Mouse (Mus musculus): ENCODE results near the gene Masp2. TPM values are rescaled to one million over a fixed set of nuclear protein-coding genes. Genes with fewer than 3 reads are reported as not detected.

Gene Masp2
- polyA plus RNA-seq (2014; fragmentation: Nextera tagmentation; extraction: Ambion mirVana) = 0.51 and 1.00 TPM in 2 replicates

- H3K9me3 ChIP-seq (ENCODE audit: control insufficient read depth, low read length) = no peaks in the 10 kb centered on the region
- H3K36me3 ChIP-seq (ENCODE audit: control insufficient read depth, insufficient read depth, low read length) = peaks cover 8% of the 10 kb centered on the region; the same call in 1 of the 2 replicates
- no peaks in the 10 kb centered on the region for H3K27me3 ChIP-seq (ENCODE audit: control insufficient read depth, insufficient read depth, low read length)
- H3K9ac ChIP-seq (replicated peaks; ENCODE audit: low read length) = no peak within 1 kb of the TSS
- H3K27ac ChIP-seq (replicated peaks; ENCODE audit: low read depth, low read length) = no peak within 1 kb of the TSS
- DNase-seq (no peak), ATAC-seq (ENCODE audit: low FRiP score, low TSS enrichment) (no peak)
- no peak within 1 kb of the TSS for H3K4me3 ChIP-seq (replicated peaks; ENCODE audit: low read depth, low read length)
- H3K4me1 ChIP-seq (ENCODE audit: control insufficient read depth, insufficient read depth, low read length) = no peaks in the 10 kb centered on the region
- H3K4me2 ChIP-seq (ENCODE audit: low read length) = no peak within 1 kb of the TSS
- 91% methylated on average over 14 of the region's 14 CpGs for WGBS
Measured at GRCm38 (mm10) chr4:148602357-148603120, at the start of gene Masp2. Gene Masp2, plus strand, starts transcription at chr4:148602554.

GRCm38 (mm10) chr4:148557766-148558165 lies 44.6 kb upstream of the Masp2 start:
- H3K27ac ChIP-seq (replicated peaks; ENCODE audit: low read depth, low read length) = peak overlapping the region; percentile 96
- peak overlapping the region; percentile 93 for H3K9ac ChIP-seq (replicated peaks; ENCODE audit: low read length)
- DNase-seq (no peak), ATAC-seq (ENCODE audit: low FRiP score, low TSS enrichment) (0 out of 2 replicates have a peak, but pooled peaks have one; percentile 29)
- 34% methylated on average over 6 of the region's 6 CpGs for WGBS
- peak overlapping the region; percentile 63 for H3K4me3 ChIP-seq (replicated peaks; ENCODE audit: low read depth, low read length)
- H3K9me3 ChIP-seq (ENCODE audit: control insufficient read depth, low read length) = no peaks in the 10 kb centered on the region
- peak overlapping the region; percentile 66 for H3K4me2 ChIP-seq (ENCODE audit: low read length)
- H3K4me1 ChIP-seq (ENCODE audit: control insufficient read depth, insufficient read depth, low read length) = peaks cover 3% of the 10 kb centered on the region; the same call in 1 of the 2 replicates
- no peaks in the 10 kb centered on the region for H3K27me3 ChIP-seq (ENCODE audit: control insufficient read depth, insufficient read depth, low read length)
- H3K36me3 ChIP-seq (ENCODE audit: control insufficient read depth, insufficient read depth, low read length) = peaks cover 72% of the 10 kb centered on the region

GRCm38 (mm10) chr4:148558297-148559000 lies 43.9 kb upstream of the Masp2 start, which contains the start of gene Exosc10:
Gene Exosc10, plus strand, starts transcription at chr4:148558429.
- DNase-seq (peak; percentile 96), ATAC-seq (ENCODE audit: low FRiP score, low TSS enrichment) (peak; percentile 95)
- under 1% methylated on average over 62 of the region's 63 CpGs for WGBS
- Histone ChIP-seq H3K4me3 (replicated peaks; ENCODE audit: low read depth, low read length) (peak within 1 kb of the TSS; percentile 63), H3K9ac (replicated peaks; ENCODE audit: low read length) (peak within 1 kb of the TSS; percentile 93), H3K27ac (replicated peaks; ENCODE audit: low read depth, low read length) (peak within 1 kb of the TSS; percentile 96), H3K36me3 (ENCODE audit: control insufficient read depth, insufficient read depth, low read length) (peaks cover 72% of the 10 kb centered on the region), H3K9me3 (ENCODE audit: control insufficient read depth, low read length) (no peaks in the 10 kb centered on the region), H3K27me3 (ENCODE audit: control insufficient read depth, insufficient read depth, low read length) (no peaks in the 10 kb centered on the region), H3K4me2 (ENCODE audit: low read length) (peak within 1 kb of the TSS; percentile 66), H3K4me1 (ENCODE audit: control insufficient read depth, insufficient read depth, low read length) (peaks cover 3% of the 10 kb centered on the region; the same call in 1 of the 2 replicates)

- Histone ChIP-seq H3K9ac (replicated peaks; ENCODE audit: low read length) (no peak overlapping the region), H3K36me3 (ENCODE audit: control insufficient read depth, insufficient read depth, low read length) (peaks cover 78% of the 10 kb centered on the region), H3K4me3 (replicated peaks; ENCODE audit: low read depth, low read length) (no peak overlapping the region), H3K9me3 (ENCODE audit: control insufficient read depth, low read length) (no peaks in the 10 kb centered on the region), H3K27ac (replicated peaks; ENCODE audit: low read depth, low read length) (no peak overlapping the region), H3K4me1 (ENCODE audit: control insufficient read depth, insufficient read depth, low read length) (peaks cover 2% of the 10 kb centered on the region; the same call in 1 of the 2 replicates), H3K27me3 (ENCODE audit: control insufficient read depth, insufficient read depth, low read length) (no peaks in the 10 kb centered on the region), H3K4me2 (ENCODE audit: low read length) (no peak overlapping the region)
- ATAC-seq (ENCODE audit: low FRiP score, low TSS enrichment) (no peak), DNase-seq (no peak)
- WGBS = 96% methylated on average over 17 of the region's 17 CpGs
Measured at GRCm38 (mm10) chr4:148562676-148563075, 39.7 kb upstream of the Masp2 start.

GRCm38 (mm10) chr4:148563595-148563994 lies 38.8 kb upstream of the Masp2 start:
- Histone ChIP-seq H3K9ac (replicated peaks; ENCODE audit: low read length) (no peak overlapping the region), H3K4me3 (replicated peaks; ENCODE audit: low read depth, low read length) (no peak overlapping the region), H3K36me3 (ENCODE audit: control insufficient read depth, insufficient read depth, low read length) (peaks cover 87% of the 10 kb centered on the region), H3K9me3 (ENCODE audit: control insufficient read depth, low read length) (no peaks in the 10 kb centered on the region), H3K27ac (replicated peaks; ENCODE audit: low read depth, low read length) (no peak overlapping the region), H3K4me1 (ENCODE audit: control insufficient read depth, insufficient read depth, low read length) (no peaks in the 10 kb centered on the region; the same call in 1 of the 2 replicates), H3K27me3 (ENCODE audit: control insufficient read depth, insufficient read depth, low read length) (no peaks in the 10 kb centered on the region), H3K4me2 (ENCODE audit: low read length) (no peak overlapping the region)
- 96% methylated on average over 12 of the region's 12 CpGs for WGBS
- ATAC-seq (ENCODE audit: low FRiP score, low TSS enrichment) = no peak
- no peak for DNase-seq

GRCm38 (mm10) chr4:148570138-148570537 lies 32.2 kb upstream of the Masp2 start:
- ATAC-seq (ENCODE audit: low FRiP score, low TSS enrichment) = no peak
- H3K4me1 ChIP-seq (ENCODE audit: control insufficient read depth, insufficient read depth, low read length) = no peaks in the 10 kb centered on the region
- peaks cover 99% of the 10 kb centered on the region for H3K36me3 ChIP-seq (ENCODE audit: control insufficient read depth, insufficient read depth, low read length)
- no peaks in the 10 kb centered on the region for H3K27me3 ChIP-seq (ENCODE audit: control insufficient read depth, insufficient read depth, low read length)
- no peak for DNase-seq
- WGBS = 89% methylated on average over 10 of the region's 10 CpGs
- H3K4me3 ChIP-seq (replicated peaks; ENCODE audit: low read depth, low read length) = no peak overlapping the region
- H3K9me3 ChIP-seq (ENCODE audit: control insufficient read depth, low read length) = no peaks in the 10 kb centered on the region
- no peak overlapping the region for H3K27ac ChIP-seq (replicated peaks; ENCODE audit: low read depth, low read length)
- no peak overlapping the region for H3K9ac ChIP-seq (replicated peaks; ENCODE audit: low read length)
- no peak overlapping the region for H3K4me2 ChIP-seq (ENCODE audit: low read length)

- no peak overlapping the region for H3K27ac ChIP-seq (replicated peaks; ENCODE audit: low read depth, low read length)
- 96% methylated on average over 9 of the region's 9 CpGs for WGBS
- H3K4me3 ChIP-seq (replicated peaks; ENCODE audit: low read depth, low read length) = no peak overlapping the region
- H3K4me2 ChIP-seq (ENCODE audit: low read length) = no peak overlapping the region
- no peaks in the 10 kb centered on the region for H3K27me3 ChIP-seq (ENCODE audit: control insufficient read depth, insufficient read depth, low read length)
- H3K4me1 ChIP-seq (ENCODE audit: control insufficient read depth, insufficient read depth, low read length) = no peaks in the 10 kb centered on the region
- no peak overlapping the region for H3K9ac ChIP-seq (replicated peaks; ENCODE audit: low read length)
- H3K36me3 ChIP-seq (ENCODE audit: control insufficient read depth, insufficient read depth, low read length) = peaks cover 99% of the 10 kb centered on the region
- DNase-seq (no peak), ATAC-seq (ENCODE audit: low FRiP score, low TSS enrichment) (no peak)
- no peaks in the 10 kb centered on the region for H3K9me3 ChIP-seq (ENCODE audit: control insufficient read depth, low read length)
Measured at GRCm38 (mm10) chr4:148570693-148571295, 31.6 kb upstream of the Masp2 start.

- H3K36me3 ChIP-seq (ENCODE audit: control insufficient read depth, insufficient read depth, low read length) = peaks cover 99% of the 10 kb centered on the region
- no peak overlapping the region for H3K4me2 ChIP-seq (ENCODE audit: low read length)
- ATAC-seq (ENCODE audit: low FRiP score, low TSS enrichment) = no peak
- DNase-seq = no peak
- H3K27ac ChIP-seq (replicated peaks; ENCODE audit: low read depth, low read length) = no peak overlapping the region
- H3K27me3 ChIP-seq (ENCODE audit: control insufficient read depth, insufficient read depth, low read length) = no peaks in the 10 kb centered on the region
- WGBS = 96% methylated on average over 7 of the region's 7 CpGs
- no peaks in the 10 kb centered on the region for H3K9me3 ChIP-seq (ENCODE audit: control insufficient read depth, low read length)
- no peaks in the 10 kb centered on the region for H3K4me1 ChIP-seq (ENCODE audit: control insufficient read depth, insufficient read depth, low read length)
- H3K4me3 ChIP-seq (replicated peaks; ENCODE audit: low read depth, low read length) = no peak overlapping the region
- H3K9ac ChIP-seq (replicated peaks; ENCODE audit: low read length) = no peak overlapping the region
Measured at GRCm38 (mm10) chr4:148573222-148573621, 29.1 kb upstream of the Masp2 start.

Data from midbrain, embryonic 14.5 days (tissue).